Mouse (Mus musculus) kidney, postnatal 0 days (tissue): Measurements from ENCODE around the gene Lrrc27. TPM values are rescaled to one million over a fixed set of nuclear protein-coding genes. Genes with fewer than 3 reads are reported as not detected.

Experiments
- ATAC-seq: fragments of 200-750 bp; cut with Nextera tagmentation; replicated peaks from 2 replicates; pipeline ENCODE4 v1.8.0; 2017; ENCODE audit warnings: low read depth, moderate number of reproducible peaks, moderate TSS enrichment, moderate library complexity; ENCODE audit not compliant: low FRiP score
- DNase-seq: peaks from one replicate; pipeline ENCODE4 v3.0.0-alpha.2; 2016; ENCODE audit warnings: low spot score
- H3K27ac ChIP-seq: fragments of 300-500 bp; sonication (generic); 2 replicates; pipeline ENCODE4 v1.5.1; 2014; ENCODE audit warnings: mild to moderate bottlenecking
- H3K27me3 ChIP-seq: fragments of 300-500 bp; sonication (generic); 2 replicates; pipeline ENCODE4 v1.6.1; 2014; ENCODE audit warnings: low read length, mixed read lengths; ENCODE audit not compliant: insufficient read depth
- H3K36me3 ChIP-seq: fragments of 300-500 bp; sonication (generic); 2 replicates; pipeline ENCODE4 v1.6.1; 2014; ENCODE audit warnings: low read length, mixed read lengths; ENCODE audit not compliant: insufficient read depth
- H3K4me1 ChIP-seq: fragments of 300-500 bp; sonication (generic); replicated peaks from 2 replicates; pipeline ENCODE4 v1.6.1; 2014; ENCODE audit warnings: antibody characterized with exemption, low read length, mixed read lengths; ENCODE audit not compliant: insufficient read depth
- H3K4me2 ChIP-seq: fragments of 300-500 bp; sonication (generic); 2 replicates; pipeline ENCODE4 v1.6.1; 2014; ENCODE audit warnings: mild to moderate bottlenecking, low read length, moderate library complexity, mixed read lengths
- H3K4me3 ChIP-seq: fragments of 300-500 bp; sonication (generic); replicated peaks from 2 replicates; pipeline ENCODE4 v1.5.1; 2014; ENCODE audit warnings: low read depth, low read length
- H3K9ac ChIP-seq: fragments of 300-500 bp; sonication (generic); 2 replicates; pipeline ENCODE4 v1.6.1; 2014; ENCODE audit warnings: low read depth, low read length
- H3K9me3 ChIP-seq: fragments of 300-500 bp; sonication (generic); replicated peaks from 2 replicates; pipeline ENCODE4 v1.6.1; 2016; ENCODE audit warnings: low read length, inconsistent platforms, mixed read lengths
- CTCF ChIP-seq: IDR thresholded peaks from 2 replicates; pipeline ENCODE4 v1.5.1; 2016; ENCODE audit warnings: antibody characterized with exemption, low read depth, mild to moderate bottlenecking, moderate library complexity
- WGBS: fragments of 180-500 bp; shearing (Covaris S2); extraction: QIAGEN DNeasy Blood & Tissue Kit; methylation state at CpG from one replicate; pipeline ENCODE4 v1.1.7; 2014; 5-methylcytosine and 5-hydroxymethylcytosine counted together
- polyA plus RNA-seq: library from polyadenylated mRNA; unstranded; fragments of >200 nt; fragmentation: Nextera tagmentation; extraction: Ambion mirVana; gene quantifications from 2 replicates; pipeline ENCODE4 v1.2.1, GENCODE M21; 2015

The Lrrc27 gene
- polyA plus RNA-seq, 1 experiment from 2014 or later, result 4.1 TPM

- Histone ChIP-seq H3K27me3 (no peaks in the 10 kb centered on the region), H3K4me1 (0 out of 2 replicates have a peak, but pooled peaks cover 4% of the 10 kb centered on the region), H3K4me3 (no peak overlapping the region), H3K9me3 (no peaks in the 10 kb centered on the region), H3K9ac (no peak overlapping the region), H3K36me3 (no peaks in the 10 kb centered on the region), H3K27ac (no peak overlapping the region), H3K4me2 (no peak overlapping the region)
- no peak for TF ChIP-seq CTCF
- DNase-seq (no peak), ATAC-seq (no peak)
- 75% methylated on average over 5 of the region's 5 CpGs for WGBS
Measured at GRCm38 (mm10) chr7:139221072-139221471, 8.3 kb downstream of the Lrrc27 start.

- no peak overlapping the region for H3K4me2 ChIP-seq
- H3K9ac ChIP-seq, result no peak overlapping the region
- 0 out of 2 replicates have a peak, but pooled peaks cover 4% of the 10 kb centered on the region for H3K4me1 ChIP-seq
- no peak overlapping the region for H3K4me3 ChIP-seq
- no peak for TF ChIP-seq CTCF
- H3K9me3 ChIP-seq, result no peaks in the 10 kb centered on the region
- no peaks in the 10 kb centered on the region for H3K27me3 ChIP-seq
- H3K36me3 ChIP-seq, result no peaks in the 10 kb centered on the region
- H3K27ac ChIP-seq, result no peak overlapping the region
- DNase-seq (no peak), ATAC-seq (no peak)
- WGBS, result 86% methylated on average over 2 of the region's 2 CpGs
Measured at GRCm38 (mm10) chr7:139221856-139222255, 9.1 kb downstream of the Lrrc27 start.

GRCm38 (mm10) chr7:139222341-139222740 lies 9.6 kb downstream of the Lrrc27 start:
- Histone ChIP-seq H3K36me3 (no peaks in the 10 kb centered on the region), H3K4me3 (no peak overlapping the region), H3K4me1 (0 out of 2 replicates have a peak, but pooled peaks cover 4% of the 10 kb centered on the region), H3K27me3 (no peaks in the 10 kb centered on the region), H3K4me2 (no peak overlapping the region), H3K9ac (no peak overlapping the region), H3K9me3 (no peaks in the 10 kb centered on the region), H3K27ac (no peak overlapping the region)
- no peak for ATAC-seq
- 82% methylated on average over 4 of the region's 4 CpGs for WGBS
- no peak for DNase-seq
- no peak for TF ChIP-seq CTCF

DNA sequence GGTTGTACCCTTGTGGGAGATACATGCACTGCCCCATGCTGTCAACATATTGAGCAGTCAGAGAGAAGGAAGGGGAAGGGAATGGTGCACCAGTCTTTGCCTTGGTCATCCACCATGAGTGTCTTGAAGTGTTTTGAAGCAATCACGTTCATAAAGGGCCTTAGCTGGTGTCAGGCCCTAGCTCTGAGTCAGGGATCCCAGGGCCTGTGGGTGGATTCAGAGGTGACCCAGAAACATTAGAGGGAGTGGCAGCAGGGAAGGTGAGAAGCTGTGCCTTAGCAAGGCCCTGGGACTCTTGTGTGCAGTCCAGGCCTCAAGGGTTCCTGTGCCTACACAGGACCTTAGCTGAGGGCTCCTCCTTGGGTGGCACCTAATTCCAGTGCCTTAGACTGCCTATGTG lies 11.3 kb downstream of the Lrrc27 start:
- 0 out of 2 replicates have a peak, but pooled peaks cover 4% of the 10 kb centered on the region for H3K4me1 ChIP-seq

GRCm38 (mm10) chr7:139224725-139225124 lies 11.9 kb downstream of the Lrrc27 start:
- Histone ChIP-seq H3K27ac (no peak overlapping the region), H3K36me3 (no peaks in the 10 kb centered on the region), H3K9ac (no peak overlapping the region), H3K27me3 (no peaks in the 10 kb centered on the region), H3K9me3 (no peaks in the 10 kb centered on the region), H3K4me1 (no peaks in the 10 kb centered on the region), H3K4me2 (no peak overlapping the region), H3K4me3 (no peak overlapping the region)
- DNase-seq (peak; percentile 43), ATAC-seq (no peak)
- 38% methylated on average over 8 of the region's 8 CpGs for WGBS
- no peak for TF ChIP-seq CTCF

More for the DNA sequence above, 11.3 kb downstream of the Lrrc27 start:
- DNase-seq (no peak), ATAC-seq (no peak)
- Histone ChIP-seq H3K36me3 (no peaks in the 10 kb centered on the region), H3K9me3 (no peaks in the 10 kb centered on the region), H3K4me2 (no peak overlapping the region), H3K27me3 (no peaks in the 10 kb centered on the region), H3K4me3 (no peak overlapping the region), H3K9ac (no peak overlapping the region), H3K27ac (peak overlapping the region; percentile 19; the same call in 1 of the 2 replicates)
- WGBS, result 89% methylated on average over 1 of the region's 1 CpGs
- TF ChIP-seq CTCF, result no peak

- no peak overlapping the region for H3K4me2 ChIP-seq
Measured at GRCm38 (mm10) chr7:139226416-139226815, 13.6 kb downstream of the Lrrc27 start.

More at GRCm38 (mm10) chr7:139226416-139226815, 13.6 kb downstream of the Lrrc27 start:
- 89% methylated on average over 7 of the region's 7 CpGs for WGBS
- Histone ChIP-seq H3K36me3 (no peaks in the 10 kb centered on the region), H3K9ac (no peak overlapping the region), H3K4me3 (no peak overlapping the region), H3K4me1 (no peaks in the 10 kb centered on the region), H3K27me3 (no peaks in the 10 kb centered on the region), H3K27ac (no peak overlapping the region), H3K9me3 (no peaks in the 10 kb centered on the region)
- DNase-seq, result no peak
- TF ChIP-seq CTCF, result no peak
- ATAC-seq, result no peak
